Mouse (Mus musculus): ENCODE measurements around the gene Hydin.

Gene Hydin

GRCm38 (mm10) chr8:110633814-110634213, 367.0 kb downstream of the Hydin start:
- no peak for DNase-seq (ENCODE audit: low read depth, low spot score)

- DNase-seq (ENCODE audit: low read depth, low spot score): no peak
These were observed 369.4 kb downstream of the Hydin start for GRCm38 (mm10) chr8:110636182-110636581.

GRCm38 (mm10) chr8:110642331-110642730, 375.6 kb downstream of the Hydin start:
- DNase-seq (ENCODE audit: low read depth, low spot score): no peak

GRCm38 (mm10) chr8:110643177-110643576, 376.4 kb downstream of the Hydin start:
- DNase-seq (ENCODE audit: low read depth, low spot score): no peak

- no peak for DNase-seq (ENCODE audit: low read depth, low spot score)
These were observed 377.6 kb downstream of the Hydin start for GRCm38 (mm10) chr8:110644422-110644821.

- no peak for DNase-seq (ENCODE audit: low read depth, low spot score)
These were observed 378.1 kb downstream of the Hydin start for GRCm38 (mm10) chr8:110644901-110645300.

GRCm38 (mm10) chr8:110645340-110645739, 378.6 kb downstream of the Hydin start:
- DNase-seq (ENCODE audit: low read depth, low spot score): no peak

GRCm38 (mm10) chr8:110646064-110646463, 379.3 kb downstream of the Hydin start:
- DNase-seq (ENCODE audit: low read depth, low spot score): peak; percentile 35

GRCm38 (mm10) chr8:110648577-110648976, 381.8 kb downstream of the Hydin start:
- no peak for DNase-seq (ENCODE audit: low read depth, low spot score)

GRCm38 (mm10) chr8:110649286-110649685, 382.5 kb downstream of the Hydin start:
- DNase-seq (ENCODE audit: low read depth, low spot score): no peak

- DNase-seq (ENCODE audit: low read depth, low spot score): no peak
These were observed 384.1 kb downstream of the Hydin start for GRCm38 (mm10) chr8:110650838-110651237.

- no peak for DNase-seq (ENCODE audit: low read depth, low spot score)
These were observed 385.1 kb downstream of the Hydin start for GRCm38 (mm10) chr8:110651847-110652246.

GRCm38 (mm10) chr8:110654075-110655060, 387.6 kb downstream of the Hydin start:
- DNase-seq (ENCODE audit: low read depth, low spot score): no peak

- DNase-seq (ENCODE audit: low read depth, low spot score): no peak
These were observed 389.1 kb downstream of the Hydin start for GRCm38 (mm10) chr8:110655827-110656226.

GRCm38 (mm10) chr8:110657661-110658060, 390.9 kb downstream of the Hydin start:
- no peak for DNase-seq (ENCODE audit: low read depth, low spot score)

All from CD4-positive, CD25-positive, alpha-beta regulatory T cell, adult 2 months (primary cell).